Mouse (Mus musculus): ENCODE data around the gene Map4. TPM values are rescaled to one million over a fixed set of nuclear protein-coding genes. Genes with fewer than 3 reads are reported as not detected.

Map4 gene
- polyA plus RNA-seq (2017; shearing (Covaris generic)): 10 to 100 TPM; 40.8 to 42.7 TPM

DNA sequence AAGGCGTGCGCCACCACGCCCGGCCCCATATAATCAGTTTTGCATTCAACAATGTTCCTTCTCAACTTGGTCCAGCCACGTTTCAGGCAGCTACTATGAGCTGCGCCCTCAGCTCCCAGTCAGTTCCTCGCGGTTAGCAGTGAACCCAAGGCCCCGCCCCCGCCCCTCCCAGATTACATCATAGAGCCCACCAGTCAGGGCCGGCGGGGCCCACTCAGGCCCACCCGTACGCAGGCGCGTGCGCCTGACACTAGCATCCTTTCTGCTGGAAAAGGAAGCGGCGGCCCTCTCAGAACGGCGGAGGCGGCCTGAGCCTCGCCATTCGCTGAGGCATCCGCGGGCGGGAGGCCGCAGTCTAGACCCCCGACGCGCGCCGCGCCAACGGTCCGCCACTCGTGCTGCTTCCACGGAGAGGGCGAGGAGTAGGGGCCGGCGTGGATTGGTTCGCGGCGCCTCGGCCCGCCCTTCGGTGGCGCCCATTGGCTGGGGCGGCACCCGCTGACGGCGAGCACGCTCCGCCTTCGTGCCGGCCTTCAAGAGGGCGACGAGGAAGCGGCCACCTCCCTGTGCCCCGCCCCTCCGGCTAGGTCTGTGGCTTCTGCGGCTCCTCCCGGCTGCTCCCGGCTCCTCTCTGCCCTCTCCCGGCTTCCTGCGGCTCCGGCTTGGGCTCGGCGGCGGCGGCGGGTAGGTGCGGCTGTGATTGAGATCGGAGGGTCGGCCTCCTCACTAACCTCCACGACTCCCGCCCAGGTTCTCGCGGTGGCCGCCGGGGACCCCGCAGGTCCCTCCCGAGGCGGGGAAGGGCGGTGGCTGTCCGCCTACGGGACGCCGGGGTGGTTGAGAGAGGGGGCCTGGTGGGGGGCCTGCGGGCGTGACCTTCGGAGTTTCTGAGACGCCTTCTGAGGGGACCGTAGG is at the start of gene Map4:
Map4 (plus strand) TSS at position 204 of the 915 bp plus-strand sequence.
- ATAC-seq: peak; percentile 88

DNA sequence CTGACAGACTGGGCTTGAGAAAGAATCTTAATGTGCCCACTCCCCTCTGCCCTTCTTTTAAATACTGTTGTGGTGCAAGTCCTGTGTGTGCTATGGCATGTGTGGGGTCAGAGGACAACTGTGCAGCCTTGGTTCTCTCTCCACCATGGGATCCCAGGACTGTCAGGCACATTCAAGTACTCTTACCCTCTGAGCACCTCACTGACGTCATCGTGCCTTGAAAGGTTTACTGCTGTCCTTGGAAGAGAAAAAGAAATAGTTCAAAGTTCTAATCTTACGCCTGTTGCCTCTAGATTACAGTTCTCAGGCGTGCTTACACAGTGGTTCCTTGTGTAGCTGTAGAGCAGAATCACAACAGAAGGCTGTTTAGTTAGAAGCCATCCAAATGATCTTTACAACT is 45.0 kb upstream of the Map4 start:
- no peak for ATAC-seq

DNA sequence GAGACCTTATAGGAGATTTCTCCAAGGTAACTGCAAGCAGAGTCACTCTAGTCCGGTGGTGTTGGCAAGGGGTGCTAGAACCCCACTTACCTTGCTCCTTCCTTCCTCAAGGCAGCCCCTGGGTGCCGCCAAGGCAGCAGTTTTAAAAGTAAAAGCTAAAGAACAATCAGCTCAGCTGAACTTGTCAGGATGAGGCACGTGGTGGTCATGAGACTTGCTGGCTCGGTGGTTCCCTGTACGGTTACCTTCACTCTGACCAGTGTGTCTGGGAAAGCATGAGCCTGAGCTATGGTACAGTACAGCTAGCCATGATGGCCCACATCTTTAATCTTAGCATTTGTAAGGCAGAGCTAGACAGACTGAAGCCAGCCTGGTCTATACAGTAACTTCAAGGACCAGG is 43.9 kb upstream of the Map4 start:
- ATAC-seq: no peak

DNA sequence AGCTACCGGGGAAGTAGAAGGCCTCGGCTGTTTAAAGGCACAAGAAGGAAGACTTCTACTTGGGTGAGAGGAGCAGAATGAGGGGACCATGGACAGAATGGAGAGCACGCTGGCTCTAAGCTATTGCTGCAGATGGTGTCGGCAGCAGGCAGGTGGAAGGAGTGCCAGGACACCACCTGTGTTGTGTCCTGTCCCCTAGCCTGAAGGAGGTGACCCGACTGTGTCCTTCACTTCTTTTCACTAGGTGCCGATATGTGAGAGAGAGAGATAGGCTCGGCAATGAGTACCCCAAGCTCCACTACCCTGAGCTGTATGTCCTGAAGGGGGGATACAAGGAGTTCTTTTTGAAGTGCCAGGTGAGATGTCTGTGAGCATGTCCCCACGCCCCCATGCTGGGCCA is 39.8 kb upstream of the Map4 start:
- ATAC-seq: no peak

DNA sequence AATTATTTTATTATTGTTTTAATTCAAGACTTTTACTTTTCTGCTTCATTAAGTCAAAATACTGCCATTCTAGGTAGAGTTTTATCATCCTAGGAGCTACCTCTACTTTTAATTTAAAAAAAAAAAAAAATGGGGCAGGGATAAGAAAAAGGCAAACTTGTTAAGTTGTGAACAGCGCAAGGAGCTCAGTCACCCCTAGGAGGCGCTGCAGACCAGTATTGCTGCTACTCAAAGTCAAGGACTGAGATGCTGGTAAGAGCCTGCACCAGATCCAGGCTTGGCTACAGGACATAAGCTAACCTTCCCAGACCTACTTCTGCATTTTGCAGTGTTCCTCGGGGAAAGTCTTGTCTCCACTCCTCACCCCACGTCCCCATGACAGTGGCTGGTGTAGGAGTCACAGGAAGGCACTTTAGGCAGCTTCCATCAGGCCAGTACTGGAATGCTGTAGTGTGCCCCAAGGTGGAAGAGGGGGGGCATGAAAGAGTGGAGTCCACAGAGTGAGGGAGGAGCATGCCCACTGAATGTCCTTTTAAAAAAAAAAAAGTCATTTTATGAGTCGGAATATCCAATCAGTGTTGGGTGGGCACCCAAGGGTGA is 38.5 kb upstream of the Map4 start:
- peak; percentile 59 for ATAC-seq

DNA sequence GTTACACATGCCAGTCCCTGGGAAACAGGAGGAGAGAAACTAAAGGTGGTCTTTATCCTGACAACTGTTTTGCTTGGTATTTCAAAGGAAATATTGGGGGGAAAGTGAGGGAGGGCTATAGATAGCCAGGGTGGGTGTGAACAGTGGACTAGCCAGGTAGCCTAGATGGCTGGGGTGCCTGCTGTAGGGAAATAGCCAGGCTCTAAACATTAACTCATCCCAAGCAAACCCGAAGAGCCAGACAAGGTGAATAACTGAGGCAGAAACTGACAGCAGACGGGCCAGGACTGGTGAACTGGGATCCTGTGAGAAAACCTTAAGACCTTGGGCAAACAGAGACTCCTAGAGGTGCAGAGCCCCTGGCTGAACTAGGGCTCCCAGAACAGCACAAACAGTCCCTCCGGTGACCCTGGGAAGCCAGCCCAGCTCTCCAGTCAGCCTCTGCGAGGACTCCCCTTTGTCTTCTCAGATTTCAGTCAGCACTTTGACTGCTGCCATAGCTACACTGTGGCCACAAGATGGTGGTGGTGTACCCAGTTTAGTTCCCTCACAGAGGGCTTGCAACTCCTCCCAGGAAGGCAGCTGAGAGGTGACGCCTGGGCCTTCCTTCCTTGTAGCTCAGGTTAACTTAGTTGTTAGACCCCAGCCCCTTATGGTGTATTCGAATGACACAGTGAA is 36.7 kb upstream of the Map4 start:
- peak; percentile 71 for ATAC-seq

DNA sequence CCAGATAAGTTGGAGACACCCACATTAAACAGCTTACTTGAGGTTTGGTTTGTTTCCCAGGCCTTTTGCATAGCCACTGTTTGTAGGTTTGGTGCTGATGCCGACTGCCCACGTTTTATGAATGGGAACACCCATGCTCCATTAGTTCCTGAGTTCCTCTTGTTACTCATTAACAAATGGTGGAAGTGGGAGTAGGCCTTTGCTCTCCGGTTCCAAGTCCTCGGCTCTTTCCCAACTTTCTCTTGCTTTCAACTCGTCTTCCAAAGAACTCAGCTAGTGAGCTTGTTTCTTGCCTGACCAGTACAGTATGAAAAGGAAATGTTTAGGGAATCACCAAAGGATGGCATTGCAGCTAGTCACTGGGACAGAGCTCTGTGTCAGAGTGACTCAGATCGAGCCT is 35.7 kb upstream of the Map4 start:
- no peak for ATAC-seq

DNA sequence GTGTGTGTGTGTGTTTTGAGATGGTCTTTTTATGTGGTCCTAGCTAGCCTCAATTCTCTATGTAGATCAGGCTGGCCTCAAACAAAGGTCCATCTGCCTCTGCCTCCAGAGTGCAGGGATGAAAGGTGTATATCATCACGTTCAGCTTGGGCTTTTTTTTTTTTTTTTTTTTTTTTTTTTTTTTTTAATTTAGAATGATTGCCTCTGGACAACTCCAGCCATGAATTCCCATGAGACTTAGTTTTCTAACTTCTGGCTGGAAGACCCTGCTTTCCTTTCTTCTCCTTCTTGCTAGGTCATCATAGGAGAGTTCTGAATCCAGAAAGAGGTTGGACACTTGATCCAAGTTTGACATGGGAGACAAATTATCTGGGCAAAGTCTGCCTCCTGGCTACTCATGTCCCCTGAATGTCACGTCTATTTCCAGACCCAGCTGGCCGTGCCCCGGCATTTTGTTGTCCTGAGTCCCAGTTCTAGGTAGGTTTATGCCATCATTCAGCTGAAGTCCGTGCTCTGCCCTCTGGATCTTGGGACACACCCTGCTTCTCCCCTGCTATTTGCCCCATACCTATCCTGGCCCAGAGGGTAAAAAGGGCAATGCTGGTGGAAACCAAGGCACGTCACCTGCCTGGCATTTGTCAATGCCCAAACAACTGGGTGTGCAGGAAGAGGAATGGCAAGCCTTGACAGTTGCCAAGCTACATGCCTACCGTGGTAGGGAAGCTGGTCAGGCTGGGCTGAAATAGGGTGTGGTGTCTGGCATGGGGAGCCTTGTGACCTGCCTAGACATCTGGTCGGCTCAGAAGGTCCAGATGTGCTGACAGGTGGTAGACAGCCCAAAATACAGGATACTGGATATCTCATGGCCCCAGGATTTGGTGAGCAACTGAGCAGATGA is 34.8 kb upstream of the Map4 start:
- ATAC-seq: no peak

DNA sequence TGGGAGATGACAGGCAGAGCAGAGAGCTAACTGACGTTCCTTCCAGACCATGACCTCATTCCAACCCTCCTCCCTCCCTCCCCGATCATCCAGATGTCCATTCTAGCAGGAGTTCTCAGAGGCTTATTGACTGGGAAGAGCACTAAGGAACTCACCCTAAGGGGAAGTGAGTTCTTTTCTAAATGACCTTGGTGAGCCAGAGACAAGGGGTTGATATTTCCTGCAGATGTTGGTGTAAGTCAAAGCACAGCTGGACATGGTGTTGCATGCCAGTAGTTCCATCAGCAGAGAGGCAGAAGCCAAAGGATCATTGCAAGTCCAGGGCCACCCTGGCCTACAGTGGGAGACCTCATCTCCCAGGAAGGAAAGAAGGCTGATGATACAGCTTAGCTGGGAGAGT is 33.2 kb upstream of the Map4 start:
- no peak for ATAC-seq

DNA sequence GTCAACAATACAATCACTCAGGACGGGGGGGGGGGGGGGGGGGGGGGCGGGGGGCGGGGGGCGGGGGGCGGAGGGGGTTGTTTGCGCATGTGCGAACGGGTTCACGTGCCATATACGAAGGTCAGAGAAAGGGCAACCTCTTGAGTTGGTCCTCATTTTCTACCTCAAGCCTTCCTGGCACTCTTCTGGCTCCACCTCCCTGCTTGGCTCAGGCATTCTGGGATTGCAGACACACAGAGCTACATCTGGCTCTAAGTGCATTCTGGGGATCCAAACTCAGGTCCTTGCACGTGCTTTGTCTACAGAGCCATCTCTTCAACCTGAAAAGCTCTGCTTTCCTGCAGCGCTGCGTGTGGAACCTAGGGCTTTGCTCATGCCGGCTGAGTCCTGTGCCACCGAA is 31.9 kb upstream of the Map4 start:
- ATAC-seq: no peak

DNA sequence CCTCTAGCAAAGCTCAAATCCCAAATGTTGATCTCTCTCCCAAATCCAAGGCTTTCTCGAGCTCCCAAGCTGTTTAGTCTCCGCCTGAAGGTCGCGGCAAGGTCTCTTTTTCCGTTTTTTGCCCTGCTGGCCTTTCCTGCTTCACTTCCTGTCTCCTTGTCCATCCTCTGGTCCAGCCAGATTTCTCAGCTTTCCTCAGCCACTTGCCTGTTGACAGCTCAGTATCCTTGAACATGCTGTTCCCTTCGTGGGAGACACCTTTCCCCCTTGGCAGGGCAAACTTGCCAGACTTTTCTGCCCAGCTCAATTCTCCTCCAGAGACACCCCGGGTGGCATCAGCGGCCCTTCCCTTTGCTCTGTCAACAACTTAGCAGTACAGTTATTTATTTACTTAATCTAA is 31.5 kb upstream of the Map4 start:
- no peak for ATAC-seq

DNA sequence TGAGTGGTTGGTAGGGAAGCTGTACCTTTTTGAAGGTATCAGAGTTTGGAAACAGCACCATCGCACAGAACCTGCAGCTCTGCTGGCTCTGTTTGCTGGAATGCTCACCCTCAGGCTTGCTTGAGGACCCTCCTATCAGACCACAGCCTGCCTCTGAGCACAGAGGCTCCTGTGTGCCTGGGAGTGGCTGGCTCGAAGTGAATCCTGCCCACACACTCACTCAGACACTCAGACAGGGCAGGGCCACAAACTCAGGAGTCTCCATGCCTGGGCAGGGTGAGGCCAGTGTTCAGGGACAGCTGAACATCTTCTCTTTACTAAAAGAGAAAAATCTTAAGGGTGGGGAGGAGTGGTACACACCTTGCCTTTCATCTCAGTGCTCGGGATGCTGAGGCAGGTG is 30.7 kb upstream of the Map4 start:
- ATAC-seq: no peak

DNA sequence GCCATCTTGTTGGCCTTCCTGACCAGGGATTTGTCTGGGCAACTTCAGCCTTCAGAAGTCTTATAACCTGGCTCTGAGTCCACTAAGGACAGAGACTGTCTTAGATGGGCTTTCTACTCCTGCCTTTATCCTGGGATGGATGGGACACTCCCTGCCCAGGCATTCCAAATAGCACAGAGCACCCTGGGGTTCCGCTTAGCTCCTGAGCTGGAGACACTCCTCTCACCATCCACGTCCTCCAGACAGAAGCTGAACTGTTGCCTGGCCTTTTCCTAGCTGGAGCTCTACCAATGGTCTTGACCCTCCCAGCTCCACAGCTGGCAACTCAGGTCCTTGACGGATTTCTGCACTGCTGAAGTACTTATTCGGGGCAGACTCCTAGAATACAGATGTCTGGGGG is 29.0 kb upstream of the Map4 start:
- no peak for ATAC-seq

DNA sequence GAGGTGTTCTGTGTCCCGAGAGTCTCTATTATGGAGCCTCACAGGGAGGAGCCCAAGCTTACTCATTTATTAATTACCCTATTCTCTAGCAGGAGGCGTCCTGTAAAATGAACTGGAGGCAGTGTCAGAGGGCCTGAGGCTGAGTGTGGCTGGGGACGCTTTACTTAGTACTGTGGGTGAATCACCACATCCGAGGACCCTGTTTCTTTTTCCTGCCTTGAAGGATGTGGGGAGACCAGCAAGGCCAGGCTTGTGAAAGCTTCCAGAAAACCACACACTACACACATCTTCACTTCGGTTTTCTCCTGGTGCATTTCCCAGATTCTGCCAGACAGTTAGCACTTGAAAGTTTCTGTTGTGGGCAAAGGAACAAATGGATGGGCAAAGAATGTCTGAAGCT is 28.5 kb upstream of the Map4 start:
- no peak for ATAC-seq

DNA sequence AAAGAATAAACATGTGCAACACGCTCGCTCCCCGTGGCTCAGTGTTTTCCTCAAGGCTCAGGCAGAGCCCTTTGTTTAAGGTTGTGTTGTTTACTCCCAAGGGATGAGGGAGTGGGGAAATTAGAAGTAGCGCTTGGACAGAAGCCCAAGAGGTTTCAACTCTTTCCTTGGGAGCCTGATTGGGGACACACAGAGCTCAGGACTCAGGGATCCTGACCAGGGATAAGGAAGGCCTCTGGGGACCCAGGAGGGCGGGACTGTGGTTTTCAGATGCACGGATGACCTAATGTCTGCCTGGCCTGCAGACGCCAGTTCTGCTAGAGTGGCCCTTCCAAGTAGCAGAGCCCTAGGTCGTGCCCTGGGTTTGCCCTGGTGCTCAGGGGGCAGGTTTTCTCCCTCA is 24.0 kb upstream of the Map4 start:
- no peak for ATAC-seq

DNA sequence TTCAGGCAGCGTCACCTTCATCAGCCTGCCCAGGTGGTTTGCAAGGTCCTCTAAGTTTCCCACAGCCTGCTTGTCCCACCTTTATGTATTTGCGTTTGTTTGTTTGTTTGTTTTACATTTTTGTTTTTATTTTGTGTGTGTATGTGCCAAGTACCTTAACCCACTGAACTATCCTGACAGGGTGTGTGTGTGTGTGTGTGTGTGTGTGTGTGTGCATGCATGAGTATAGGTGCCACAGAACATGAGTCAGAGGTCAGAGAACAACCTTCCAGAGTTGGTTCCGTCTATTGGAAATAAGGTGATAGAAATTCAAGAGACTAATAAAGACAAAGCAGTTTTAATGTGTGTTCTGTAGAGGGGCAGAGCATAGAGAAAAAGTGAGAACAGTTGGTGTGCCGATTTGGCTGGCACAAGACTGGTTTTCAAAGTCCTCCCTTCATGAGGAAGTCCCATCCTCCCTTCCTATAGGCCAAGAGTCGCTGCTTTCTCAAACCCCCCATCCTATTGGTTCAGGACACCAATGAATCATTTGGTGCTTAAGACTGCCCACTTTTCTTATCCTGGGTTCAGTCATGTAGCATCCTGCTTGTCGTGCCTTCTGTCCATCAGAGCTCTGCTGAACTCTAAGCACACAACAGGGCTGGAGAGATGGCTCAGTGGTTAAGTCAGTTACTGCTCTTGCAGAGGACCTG is 23.3 kb upstream of the Map4 start:
- no peak for ATAC-seq

DNA sequence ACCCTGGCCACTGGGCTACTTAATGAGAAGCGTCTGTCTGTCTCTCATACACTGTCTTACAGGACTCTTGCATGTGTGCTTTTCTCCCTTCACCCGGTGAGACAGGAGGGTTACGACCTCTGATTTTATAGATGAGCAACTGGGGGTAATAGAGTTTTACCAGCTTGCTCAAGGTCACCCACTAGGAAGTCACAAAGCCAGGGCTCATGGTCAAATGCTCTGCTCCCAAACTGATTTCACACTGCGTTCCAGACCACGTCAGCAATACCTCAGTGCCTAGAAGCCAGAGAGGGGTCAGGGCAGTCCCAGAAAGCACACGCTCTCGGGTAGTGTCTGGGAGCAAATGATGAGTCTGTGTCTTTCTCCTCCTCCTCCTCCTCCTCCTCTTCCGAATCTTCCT is 22.2 kb upstream of the Map4 start:
- ATAC-seq: no peak

DNA sequence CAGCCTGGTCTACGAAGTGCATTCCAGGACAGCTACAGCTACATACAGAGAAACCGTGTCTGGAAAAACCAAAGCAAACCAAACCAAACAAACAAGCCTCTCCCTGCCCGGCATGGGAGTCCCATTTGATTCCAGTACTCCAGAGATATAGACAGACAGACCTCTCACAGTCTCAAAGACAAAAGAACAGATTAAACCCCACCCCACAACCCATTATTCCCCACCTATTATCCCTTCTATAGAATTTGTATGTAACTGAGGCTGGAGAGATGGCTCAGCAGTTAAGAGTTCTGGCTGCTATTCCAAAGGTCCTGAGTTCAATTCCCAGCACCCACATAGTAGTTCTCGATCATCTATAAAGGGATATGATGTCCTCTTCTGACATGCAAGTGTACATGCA is 21.3 kb upstream of the Map4 start:
- no peak for ATAC-seq

DNA sequence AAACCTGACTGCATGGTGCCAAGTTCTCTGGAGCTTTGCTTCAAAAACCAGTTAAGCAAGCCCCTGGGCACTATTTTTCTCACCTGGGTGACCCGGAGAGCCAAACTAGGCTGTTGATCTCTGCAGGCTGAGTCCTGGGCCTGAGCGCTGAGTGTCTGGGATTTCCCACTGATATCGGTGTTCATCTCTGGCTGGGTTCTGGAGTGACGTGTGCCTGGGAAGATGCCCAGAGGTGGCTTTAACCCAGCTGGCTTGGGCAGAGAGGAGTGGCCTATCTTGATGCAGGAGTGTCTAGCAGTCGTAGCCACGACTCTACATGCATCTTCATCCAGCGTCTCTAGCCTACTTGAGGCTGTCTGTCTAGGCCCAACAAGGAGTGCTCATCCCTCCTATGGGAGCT is 19.5 kb upstream of the Map4 start:
- no peak for ATAC-seq

DNA sequence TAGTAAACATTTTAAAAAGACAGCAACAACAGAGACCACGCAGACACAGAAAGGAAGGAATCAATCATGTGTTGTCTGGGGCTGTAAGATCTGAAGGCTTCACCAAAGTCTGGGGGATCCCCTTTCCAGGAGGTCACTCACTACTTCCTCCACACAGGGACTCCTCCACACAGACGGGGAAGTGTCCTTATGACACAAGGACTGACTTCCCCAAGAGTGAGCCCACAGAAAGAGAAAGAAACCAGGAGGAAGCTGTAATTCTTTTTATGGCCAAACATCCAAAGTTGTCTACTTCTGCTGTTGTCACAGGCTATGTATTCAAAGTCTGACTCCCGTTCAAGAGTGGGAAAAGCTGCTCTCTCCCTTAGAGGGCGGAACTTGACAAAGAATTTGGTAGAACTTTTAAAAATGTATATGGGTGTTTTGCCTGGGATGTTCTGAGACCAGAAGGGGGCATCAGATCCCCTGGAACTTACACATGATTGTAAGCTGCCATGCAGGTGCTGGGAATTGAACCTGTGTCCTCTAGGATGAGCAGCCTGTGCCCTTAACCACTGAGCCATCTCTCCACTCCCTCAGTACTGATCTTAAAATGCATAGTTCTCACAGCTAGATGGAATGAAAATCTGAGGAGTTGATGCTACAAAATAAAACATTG is 16.9 kb upstream of the Map4 start:
- ATAC-seq: no peak

DNA sequence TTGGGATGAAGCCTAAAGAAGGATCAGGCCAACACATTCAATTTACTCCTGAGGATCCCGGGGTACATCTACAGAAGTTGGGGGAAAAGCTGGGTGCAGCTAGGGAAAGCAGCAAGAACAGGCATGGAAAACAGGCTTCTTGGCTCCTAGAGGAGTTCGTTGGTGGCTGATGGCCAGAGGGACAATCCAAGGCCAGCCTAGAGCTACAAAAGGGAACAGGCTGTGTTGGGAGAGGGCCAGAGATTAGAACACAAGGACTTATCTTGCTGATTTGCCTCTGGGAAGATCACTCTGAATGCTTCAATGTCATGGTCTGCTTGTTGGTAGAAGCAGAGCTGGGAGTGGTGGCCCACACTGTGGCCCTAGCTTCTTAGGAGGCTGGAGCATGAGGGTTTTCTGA is 13.3 kb upstream of the Map4 start:
- no peak for ATAC-seq

DNA sequence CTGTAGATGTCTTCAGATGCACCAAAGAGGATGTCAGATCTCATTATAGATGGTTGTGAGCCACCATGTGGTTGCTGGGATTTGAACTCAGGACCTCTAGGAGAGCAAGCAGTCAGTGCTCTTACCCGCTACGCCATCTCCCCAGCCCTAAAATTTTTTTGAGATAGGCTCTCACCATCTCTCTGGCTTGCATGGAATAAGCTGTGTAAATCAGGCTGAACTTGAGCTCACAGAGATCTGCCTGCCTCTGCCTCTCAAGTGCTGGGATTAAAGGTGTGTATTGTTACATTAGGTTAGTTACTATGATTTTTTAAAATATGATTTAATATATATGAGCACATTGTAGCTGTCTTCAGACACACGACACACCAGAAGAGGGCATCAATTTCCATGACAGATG is 2.1 kb upstream of the Map4 start:
- ATAC-seq: no peak

All from activated CD4-positive, CD25-positive, alpha-beta regulatory T cell, adult 4 months (primary cell).